8 mouse cellular contexts compared by ENCODE assay signal in genomic region chr1:75704832-75705650, GRCm38 (mm10).
A peak's percentile ranks its signal among the peaks of the same experiment; 100 is the strongest.
DNase-seq lines count a peak whose midpoint lies in the region; ATAC-seq lines count a peak whose summit lies in the region.

No protein-coding gene starts in this region.

- peaks cover 9% of the 10 kb centered on the region for H3K4me1 ChIP-seq in heart, embryonic 13.5 days
- no peaks in the 10 kb centered on the region for H3K4me1 ChIP-seq in heart, embryonic 12.5 days (replicated peaks)
- no peaks in the 10 kb centered on the region for H3K4me1 ChIP-seq in limb, embryonic 11.5 days (ENCODE audit: control insufficient read depth, insufficient read depth, low read length)
- no peaks in the 10 kb centered on the region for H3K4me1 ChIP-seq in stomach, embryonic 16.5 days (ENCODE audit: control insufficient read depth, insufficient read depth, low read length)

- peak overlapping the region; percentile 34 for H3K4me2 ChIP-seq in heart, embryonic 13.5 days
- H3K4me2 ChIP-seq in heart, embryonic 12.5 days, result no peak overlapping the region
- H3K4me2 ChIP-seq in limb, embryonic 11.5 days (ENCODE audit: low read depth, severe bottlenecking), result no peak overlapping the region
- no peak overlapping the region for H3K4me2 ChIP-seq in stomach, embryonic 16.5 days (ENCODE audit: low read depth, low read length)

- no peaks in the 10 kb centered on the region for H3K36me3 ChIP-seq in heart, embryonic 13.5 days
- H3K36me3 ChIP-seq in heart, embryonic 12.5 days, result no peaks in the 10 kb centered on the region
- no peaks in the 10 kb centered on the region for H3K36me3 ChIP-seq in limb, embryonic 11.5 days (ENCODE audit: control insufficient read depth, insufficient read depth, low read length)
- no peaks in the 10 kb centered on the region for H3K36me3 ChIP-seq in stomach, embryonic 16.5 days (ENCODE audit: control insufficient read depth, insufficient read depth, low read length)

- H3K27me3 ChIP-seq in heart, embryonic 13.5 days (replicated peaks), result no peaks in the 10 kb centered on the region
- H3K27me3 ChIP-seq in heart, embryonic 12.5 days (replicated peaks), result no peaks in the 10 kb centered on the region
- H3K27me3 ChIP-seq in limb, embryonic 11.5 days (ENCODE audit: control insufficient read depth, insufficient read depth, low read length), result no peaks in the 10 kb centered on the region
- no peaks in the 10 kb centered on the region for H3K27me3 ChIP-seq in stomach, embryonic 16.5 days (ENCODE audit: control insufficient read depth, insufficient read depth, low read length)

- H3K27ac ChIP-seq in heart, embryonic 13.5 days (replicated peaks), result no peak overlapping the region
- H3K27ac ChIP-seq in heart, embryonic 12.5 days (ENCODE audit: poor library complexity, severe bottlenecking), result no peak overlapping the region
- H3K27ac ChIP-seq in limb, embryonic 11.5 days (replicated peaks; ENCODE audit: low read depth, low read length), result 0 out of 2 replicates have a peak overlapping the region, but pooled peaks have one; percentile 16
- H3K27ac ChIP-seq in stomach, embryonic 16.5 days (ENCODE audit: low read length), result peak overlapping the region; percentile 25; the same call in 1 of the 2 replicates

- no peak for ATAC-seq in heart, embryonic 13.5 days (ENCODE audit: extremely low read depth, insufficient number of reproducible peaks, low FRiP score, low TSS enrichment)
- ATAC-seq in heart, embryonic 12.5 days (ENCODE audit: insufficient number of reproducible peaks, low FRiP score), result no peak
- ATAC-seq in limb, embryonic 11.5 days (ENCODE audit: insufficient number of reproducible peaks, low FRiP score, low TSS enrichment, low read depth), result no peak
- ATAC-seq in stomach, embryonic 16.5 days (ENCODE audit: insufficient read depth, low FRiP score), result no peak
- ATAC-seq in inflammation-experienced regulatory T-cells, adult 6 months, result no peak

- no peak overlapping the region for H3K9ac ChIP-seq in heart, embryonic 13.5 days
- no peak overlapping the region for H3K9ac ChIP-seq in heart, embryonic 12.5 days
- H3K9ac ChIP-seq in limb, embryonic 11.5 days (ENCODE audit: low read length), result no peak overlapping the region
- no peak overlapping the region for H3K9ac ChIP-seq in stomach, embryonic 16.5 days (ENCODE audit: low read length)

- WGBS in heart, embryonic 13.5 days, result 53% methylated on average over 24 of the region's 24 CpGs
- 58% methylated on average over 24 of the region's 24 CpGs for WGBS in heart, embryonic 12.5 days
- WGBS in limb, embryonic 11.5 days, result 49% methylated on average over 24 of the region's 24 CpGs
- WGBS in stomach, embryonic 16.5 days, result 45% methylated on average over 24 of the region's 24 CpGs

- H3K4me3 ChIP-seq in heart, embryonic 13.5 days, result no peak overlapping the region
- H3K4me3 ChIP-seq in heart, embryonic 12.5 days, result no peak overlapping the region
- H3K4me3 ChIP-seq in limb, embryonic 11.5 days (ENCODE audit: low read depth, low read length), result no peak overlapping the region
- 0 out of 2 replicates have a peak overlapping the region, but pooled peaks have one; percentile 6 for H3K4me3 ChIP-seq in stomach, embryonic 16.5 days (replicated peaks; ENCODE audit: low read length)

- no peaks in the 10 kb centered on the region for H3K9me3 ChIP-seq in heart, embryonic 13.5 days
- no peaks in the 10 kb centered on the region for H3K9me3 ChIP-seq in heart, embryonic 12.5 days (replicated peaks)
- no peaks in the 10 kb centered on the region for H3K9me3 ChIP-seq in limb, embryonic 11.5 days (ENCODE audit: control insufficient read depth, low read length)
- H3K9me3 ChIP-seq in stomach, embryonic 16.5 days (replicated peaks; ENCODE audit: control insufficient read depth, low read length), result no peaks in the 10 kb centered on the region

- DNase-seq in brain, adult 2 months (ENCODE audit: low read depth, low spot score), result peak; percentile 54
- peak; percentile 38 for DNase-seq in gastrocnemius, postnatal 25 days
- DNase-seq in limb, embryonic 11.5 days (ENCODE audit: low spot score), result no peak
- DNase-seq in thymus, postnatal 25 days, result no peak

Comparison
In these comparisons a context has a peak if more than half of its experiments do, and no peak if none do; other contexts are left out.
1. H3K27ac ChIP-seq: peak in limb, embryonic 11.5 days (single experiment) and stomach, embryonic 16.5 days (single experiment); none in heart, embryonic 13.5 days (single experiment) and heart, embryonic 12.5 days (single experiment).
2. DNase-seq: peak in brain, adult 2 months (single experiment) and gastrocnemius, postnatal 25 days (single experiment); none in limb, embryonic 11.5 days (single experiment) and thymus, postnatal 25 days (single experiment).